Mouse (Mus musculus): ENCODE measurements around the gene B4galt7.
"Not testable (repeated sequence)": the region's sequence is repeated elsewhere in the genome, so short reads cannot be mapped to it uniquely, and the experiment has no call there.

The B4galt7 gene

GRCm38 (mm10) chr13:55596802-55597201, 2.9 kb upstream of the B4galt7 start:
- no peak for DNase-seq (ENCODE audit: low read depth)

- no peak for DNase-seq (ENCODE audit: low read depth)
These were observed 961 bp downstream of the B4galt7 start for GRCm38 (mm10) chr13:55600657-55601056.

GRCm38 (mm10) chr13:55601611-55602010, 1.9 kb downstream of the B4galt7 start:
- DNase-seq (ENCODE audit: low read depth): peak; percentile 72

GRCm38 (mm10) chr13:55604606-55605005, 4.9 kb downstream of the B4galt7 start:
- DNase-seq (ENCODE audit: low read depth): no peak

GRCm38 (mm10) chr13:55606899-55607623, 7.4 kb downstream of the B4galt7 start:
- DNase-seq (ENCODE audit: low read depth): no peak

- no peak for DNase-seq (ENCODE audit: low read depth)
These were observed 7.9 kb downstream of the B4galt7 start for GRCm38 (mm10) chr13:55607624-55608006.

GRCm38 (mm10) chr13:55611996-55612395, 12.3 kb downstream of the B4galt7 start:
- no peak for DNase-seq (ENCODE audit: low read depth)

GRCm38 (mm10) chr13:55613471-55613870, 13.8 kb downstream of the B4galt7 start:
- DNase-seq (ENCODE audit: low read depth): no peak

GRCm38 (mm10) chr13:55619328-55619727, 19.6 kb downstream of the B4galt7 start:
- DNase-seq (ENCODE audit: low read depth): no peak

GRCm38 (mm10) chr13:55620275-55620674, 20.6 kb downstream of the B4galt7 start:
- no peak for DNase-seq (ENCODE audit: low read depth)

GRCm38 (mm10) chr13:55622156-55622648, 22.5 kb downstream of the B4galt7 start:
- not testable (repeated sequence) for DNase-seq (ENCODE audit: low read depth)

GRCm38 (mm10) chr13:55622649-55623541, 23.2 kb downstream of the B4galt7 start, which contains the start of gene Caml:
TSS of gene Caml (plus strand) at chr13:55623005.
- peak; percentile 95 for DNase-seq (ENCODE audit: low read depth)

GRCm38 (mm10) chr13:55634639-55635127, 35.0 kb downstream of the B4galt7 start, which contains the start of gene Ddx46:
TSS of gene Ddx46 (plus strand) at chr13:55635027.
- peak; percentile 78 for DNase-seq (ENCODE audit: low read depth)

GRCm38 (mm10) chr13:55635146-55635571, 35.5 kb downstream of the B4galt7 start:
- no peak for DNase-seq (ENCODE audit: low read depth)

- no peak for DNase-seq (ENCODE audit: low read depth)
These were observed 36.7 kb downstream of the B4galt7 start for GRCm38 (mm10) chr13:55636185-55636983.

- DNase-seq (ENCODE audit: low read depth): peak; percentile 68
These were observed 40.8 kb downstream of the B4galt7 start for GRCm38 (mm10) chr13:55640480-55640879.

GRCm38 (mm10) chr13:55644525-55644924, 44.8 kb downstream of the B4galt7 start:
- DNase-seq (ENCODE audit: low read depth): peak; percentile 47

- no peak for DNase-seq (ENCODE audit: low read depth)
These were observed 50.4 kb downstream of the B4galt7 start for GRCm38 (mm10) chr13:55650098-55650497.

GRCm38 (mm10) chr13:55650980-55651379, 51.3 kb downstream of the B4galt7 start:
- DNase-seq (ENCODE audit: low read depth): no peak
